Mouse (Mus musculus): ENCODE results near the gene Insl5. TPM values are rescaled to one million over a fixed set of nuclear protein-coding genes. Genes with fewer than 3 reads are reported as not detected.

Insl5 gene
- total RNA-seq, 1 experiment: not detected

DNA sequence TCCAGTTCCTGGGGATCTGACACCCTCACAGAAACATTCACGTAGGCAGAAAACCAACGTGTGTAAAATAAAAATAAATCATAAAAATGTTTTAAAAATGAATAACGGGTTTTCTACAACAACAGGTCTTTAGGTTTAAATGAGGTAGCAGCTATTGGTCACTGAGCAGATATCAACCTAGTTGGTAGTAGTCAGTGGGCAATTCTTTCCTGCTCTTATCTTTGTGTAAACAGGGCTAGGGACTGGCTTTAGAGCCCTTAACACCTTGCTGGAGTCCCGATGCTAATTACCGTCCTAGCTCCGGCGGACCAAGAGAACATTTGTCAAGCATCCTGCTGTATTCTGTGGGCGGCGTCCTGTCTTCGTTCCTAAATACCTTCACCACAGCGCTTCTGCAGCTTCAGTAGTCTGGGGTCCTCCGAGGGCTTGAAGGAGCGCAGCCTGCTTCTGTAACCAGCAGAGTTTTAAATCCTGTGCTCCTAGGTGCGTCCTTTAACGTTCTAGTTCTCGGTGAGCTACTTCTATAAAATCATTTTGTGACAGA, 48.8 kb downstream of the Insl5 start:
- Histone ChIP-seq H3K36me3 (ENCODE audit: control insufficient read depth, insufficient read depth, low read length, poor library complexity, severe bottlenecking) (no peaks in the 10 kb centered on the region), H3K27ac (ENCODE audit: insufficient read depth, low read depth, low read length, poor library complexity, severe bottlenecking) (no peak overlapping the region), H3K4me3 (ENCODE audit: insufficient read depth in 1 of 2, low read depth in 1 of 2, low read length in 2 of 2, poor library complexity in 1 of 2, severe bottlenecking in 1 of 2) (no peak overlapping the region), H3K9me3 (ENCODE audit: control insufficient read depth, insufficient read depth, low read depth, low read length) (no peaks in the 10 kb centered on the region), H3K4me1 (ENCODE audit: control insufficient read depth in 2 of 2, insufficient read depth in 2 of 2, low read length in 2 of 2, poor library complexity in 1 of 2) (peaks cover 0 to 7% of the 10 kb centered on the region in 2 experiments; a peak in 1 of 4 replicates), H3K9ac (ENCODE audit: insufficient read depth, low read depth, low read length, poor library complexity, severe bottlenecking) (no peak overlapping the region)
- no peak for DNase-seq (ENCODE audit: low read depth, low spot score)
- in situ Hi-C loops (cut with MboI; ENCODE audit: low sequenced_read_pairs in 2 of 2, unreplicated experiment in 2 of 2): no loop called here
- TF ChIP-seq ZNF384 (IDR thresholded peaks at IDR 0.05; ENCODE audit: low read depth, low read length) (no peak), ZC3H11A (IDR thresholded peaks at IDR 0.05; ENCODE audit: borderline replicate concordance, low read depth, low read length) (no peak), CHD2 (IDR thresholded peaks at IDR 0.05; ENCODE audit: low read depth, low read length) (no peak), MAFK (IDR thresholded peaks at IDR 0.05; ENCODE audit: insufficient read depth, low read depth, low read length) (no peak)

DNA sequence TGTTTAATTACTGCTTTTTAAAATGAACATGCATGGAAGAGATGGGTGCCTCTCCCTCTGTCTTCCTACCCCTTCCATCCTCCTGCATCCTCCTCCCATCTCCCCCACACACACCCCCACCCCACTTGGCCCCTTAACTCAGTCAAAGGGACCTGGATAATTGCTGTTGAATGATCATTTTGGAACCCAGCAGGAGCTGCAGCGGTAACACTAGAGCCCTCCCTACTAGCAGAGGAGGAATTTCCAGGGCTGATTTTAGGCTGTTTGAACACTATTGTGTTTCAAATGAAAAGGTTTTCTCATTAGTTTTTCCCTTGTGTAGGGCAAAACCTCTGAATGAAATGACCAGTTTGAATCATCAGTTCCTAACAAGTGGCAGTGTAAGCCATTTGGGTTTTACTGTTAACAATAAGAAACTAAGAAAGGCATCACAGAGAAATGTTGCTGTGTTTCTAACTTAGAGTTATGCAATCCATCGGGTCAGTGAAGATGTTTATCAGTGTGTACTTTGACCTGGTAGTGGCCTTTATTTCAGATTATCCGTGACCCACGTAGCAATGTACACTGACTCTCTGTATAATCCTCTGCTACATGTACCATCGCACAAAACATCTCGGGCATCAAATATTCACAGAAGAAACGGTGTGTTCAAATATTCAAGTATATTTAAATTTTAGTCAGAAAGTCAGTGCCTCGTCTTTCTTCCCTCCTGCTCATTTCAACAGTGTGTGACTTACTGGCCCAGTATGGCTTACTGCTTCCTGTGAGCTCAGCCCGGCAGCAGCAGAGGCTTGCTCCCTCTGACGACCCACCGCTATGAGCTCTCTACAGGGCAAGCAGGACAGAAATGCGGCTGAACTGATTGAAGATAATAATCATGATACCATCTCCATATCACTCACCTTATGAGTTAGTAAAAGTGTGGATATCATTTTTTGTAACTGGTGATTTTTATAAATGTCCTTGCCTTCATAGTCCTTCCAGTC, 50.1 kb downstream of the Insl5 start:
- no peak overlapping the region for H3K27ac ChIP-seq (ENCODE audit: insufficient read depth, low read depth, low read length, poor library complexity, severe bottlenecking)
- H3K4me1 ChIP-seq (ENCODE audit: control insufficient read depth in 2 of 2, insufficient read depth in 2 of 2, low read length in 2 of 2, poor library complexity in 1 of 2): 0 out of 4 replicates have a peak, but pooled peaks cover 0 to 4% of the 10 kb centered on the region in 2 experiments
- in situ Hi-C loops (cut with MboI; ENCODE audit: low sequenced_read_pairs in 2 of 2, unreplicated experiment in 2 of 2): no loop called here
- H3K9me3 ChIP-seq (ENCODE audit: control insufficient read depth, insufficient read depth, low read depth, low read length): no peaks in the 10 kb centered on the region
- H3K9ac ChIP-seq (ENCODE audit: insufficient read depth, low read depth, low read length, poor library complexity, severe bottlenecking): no peak overlapping the region
- TF ChIP-seq ZC3H11A (IDR thresholded peaks at IDR 0.05; ENCODE audit: borderline replicate concordance, low read depth, low read length) (no peak), MAFK (IDR thresholded peaks at IDR 0.05; ENCODE audit: insufficient read depth, low read depth, low read length) (no peak), HCFC1 (IDR thresholded peaks at IDR 0.05; ENCODE audit: borderline replicate concordance, insufficient read depth, low read length) (no peak), ZNF384 (IDR thresholded peaks at IDR 0.05; ENCODE audit: low read depth, low read length) (no peak)
- no peak overlapping the region for H3K4me3 ChIP-seq (ENCODE audit: insufficient read depth in 1 of 2, low read depth in 1 of 2, low read length in 2 of 2, poor library complexity in 1 of 2, severe bottlenecking in 1 of 2)
- peak; percentile 48 for DNase-seq (ENCODE audit: low read depth, low spot score)
- H3K36me3 ChIP-seq (ENCODE audit: control insufficient read depth, insufficient read depth, low read length, poor library complexity, severe bottlenecking): no peaks in the 10 kb centered on the region

DNA sequence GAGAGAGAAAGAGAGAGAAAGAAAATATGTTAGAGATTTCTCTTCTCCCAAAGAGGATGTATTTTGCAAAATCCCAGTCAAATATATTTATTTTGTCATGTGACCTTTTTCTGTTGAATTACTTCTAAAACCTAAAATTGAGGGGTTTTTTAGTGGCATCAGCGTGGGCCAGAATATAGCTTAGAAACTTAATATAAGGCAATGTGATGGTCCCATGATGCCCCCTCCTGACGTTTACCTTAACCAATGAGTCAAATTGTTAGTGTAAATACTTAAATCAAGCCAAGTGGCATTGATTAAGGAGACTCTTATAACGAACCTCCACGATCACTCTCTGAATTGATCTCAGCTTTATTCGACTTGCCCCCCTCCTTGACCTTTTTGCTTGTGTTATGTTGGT, 52.5 kb downstream of the Insl5 start:
- TF ChIP-seq HCFC1 (IDR thresholded peaks at IDR 0.05; ENCODE audit: borderline replicate concordance, insufficient read depth, low read length): no peak
- TF ChIP-seq MAFK (IDR thresholded peaks at IDR 0.05; ENCODE audit: insufficient read depth, low read depth, low read length): no peak
- TF ChIP-seq CHD2 (IDR thresholded peaks at IDR 0.05; ENCODE audit: low read depth, low read length): no peak
- no peak for TF ChIP-seq ZC3H11A (IDR thresholded peaks at IDR 0.05; ENCODE audit: borderline replicate concordance, low read depth, low read length)
- no peak for TF ChIP-seq ZNF384 (IDR thresholded peaks at IDR 0.05; ENCODE audit: low read depth, low read length)
- Histone ChIP-seq H3K9ac (ENCODE audit: insufficient read depth, low read depth, low read length, poor library complexity, severe bottlenecking) (no peak overlapping the region), H3K9me3 (ENCODE audit: control insufficient read depth, insufficient read depth, low read depth, low read length) (no peaks in the 10 kb centered on the region), H3K36me3 (ENCODE audit: control insufficient read depth, insufficient read depth, low read length, poor library complexity, severe bottlenecking) (no peaks in the 10 kb centered on the region), H3K4me3 (ENCODE audit: insufficient read depth in 1 of 2, low read depth in 1 of 2, low read length in 2 of 2, poor library complexity in 1 of 2, severe bottlenecking in 1 of 2) (no peak overlapping the region), H3K27ac (ENCODE audit: insufficient read depth, low read depth, low read length, poor library complexity, severe bottlenecking) (no peak overlapping the region), H3K4me1 (ENCODE audit: control insufficient read depth in 2 of 2, insufficient read depth in 2 of 2, low read length in 2 of 2, poor library complexity in 1 of 2) (0 out of 4 replicates have a peak, but pooled peaks cover 0 to 4% of the 10 kb centered on the region in 2 experiments)
- in situ Hi-C loops (cut with MboI; ENCODE audit: low sequenced_read_pairs in 2 of 2, unreplicated experiment in 2 of 2): no loop called here
- DNase-seq (ENCODE audit: low read depth, low spot score): no peak

DNA sequence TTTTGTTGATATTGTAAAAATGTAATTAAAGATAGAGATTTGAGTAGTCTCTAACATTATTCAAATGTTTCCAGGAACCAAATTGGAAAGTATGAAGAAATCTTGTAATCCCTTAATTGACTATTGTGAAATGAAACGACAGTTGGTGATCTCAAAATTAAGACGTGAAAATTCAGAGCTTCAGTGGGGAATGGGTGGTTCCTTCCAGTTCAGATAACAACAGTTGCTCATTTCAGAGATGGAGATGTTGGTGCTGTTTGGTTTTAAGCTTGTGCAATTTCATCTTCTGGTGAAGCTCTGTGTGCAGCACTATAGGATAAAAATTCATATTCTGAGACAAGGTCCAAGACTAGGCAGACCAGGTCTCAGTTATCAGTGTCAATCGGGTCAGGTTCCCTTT, 54.6 kb downstream of the Insl5 start:
- in situ Hi-C loops (cut with MboI; ENCODE audit: low sequenced_read_pairs in 2 of 2, unreplicated experiment in 2 of 2): no loop called here
- H3K4me1 ChIP-seq (ENCODE audit: control insufficient read depth in 2 of 2, insufficient read depth in 2 of 2, low read length in 2 of 2, poor library complexity in 1 of 2): 0 out of 4 replicates have a peak, but pooled peaks cover 0 to 4% of the 10 kb centered on the region in 2 experiments
- no peak overlapping the region for H3K9ac ChIP-seq (ENCODE audit: insufficient read depth, low read depth, low read length, poor library complexity, severe bottlenecking)
- no peak overlapping the region for H3K27ac ChIP-seq (ENCODE audit: insufficient read depth, low read depth, low read length, poor library complexity, severe bottlenecking)
- no peaks in the 10 kb centered on the region for H3K36me3 ChIP-seq (ENCODE audit: control insufficient read depth, insufficient read depth, low read length, poor library complexity, severe bottlenecking)
- TF ChIP-seq ZC3H11A (IDR thresholded peaks at IDR 0.05; ENCODE audit: borderline replicate concordance, low read depth, low read length) (no peak), ZNF384 (IDR thresholded peaks at IDR 0.05; ENCODE audit: low read depth, low read length) (no peak), MAFK (IDR thresholded peaks at IDR 0.05; ENCODE audit: insufficient read depth, low read depth, low read length) (no peak), CHD2 (IDR thresholded peaks at IDR 0.05; ENCODE audit: low read depth, low read length) (no peak), HCFC1 (IDR thresholded peaks at IDR 0.05; ENCODE audit: borderline replicate concordance, insufficient read depth, low read length) (no peak)
- no peaks in the 10 kb centered on the region for H3K9me3 ChIP-seq (ENCODE audit: control insufficient read depth, insufficient read depth, low read depth, low read length)
- no peak overlapping the region for H3K4me3 ChIP-seq (ENCODE audit: insufficient read depth in 1 of 2, low read depth in 1 of 2, low read length in 2 of 2, poor library complexity in 1 of 2, severe bottlenecking in 1 of 2)
- no peak for DNase-seq (ENCODE audit: low read depth, low spot score)

Data from ES-E14 (cell line).